Mouse (Mus musculus): ENCODE measurements at regions not wholly inside any gene's neighbourhood (a gene's known extent, or its start where the extent isn't known, plus 50 kb on each side); places are given as distances from the start of the nearest gene placed in this dataset.

DNA sequence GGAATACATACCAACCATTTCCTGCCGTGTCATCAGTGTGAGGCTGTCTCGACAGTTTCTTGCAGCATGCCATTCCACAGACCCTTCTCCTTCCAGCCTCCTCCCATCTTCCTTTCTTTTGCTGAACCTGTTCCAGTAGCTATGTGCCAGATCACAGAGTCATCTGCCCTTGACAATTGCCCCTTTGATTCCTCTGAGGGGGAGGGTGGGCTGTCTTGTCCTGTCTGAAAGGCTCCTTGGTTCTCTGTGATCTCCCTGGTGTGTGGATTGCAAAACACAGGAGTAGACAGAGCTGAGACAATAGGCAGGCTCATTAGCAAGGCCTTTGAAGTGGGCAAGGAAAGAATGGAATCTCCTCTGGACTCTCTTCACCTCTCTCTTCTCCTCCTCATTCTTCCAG lies 234.5 kb upstream of the Foxq1 start:
- DNase-seq (ENCODE audit: extremely low read depth, insufficient read length, low spot score), result no peak

DNA sequence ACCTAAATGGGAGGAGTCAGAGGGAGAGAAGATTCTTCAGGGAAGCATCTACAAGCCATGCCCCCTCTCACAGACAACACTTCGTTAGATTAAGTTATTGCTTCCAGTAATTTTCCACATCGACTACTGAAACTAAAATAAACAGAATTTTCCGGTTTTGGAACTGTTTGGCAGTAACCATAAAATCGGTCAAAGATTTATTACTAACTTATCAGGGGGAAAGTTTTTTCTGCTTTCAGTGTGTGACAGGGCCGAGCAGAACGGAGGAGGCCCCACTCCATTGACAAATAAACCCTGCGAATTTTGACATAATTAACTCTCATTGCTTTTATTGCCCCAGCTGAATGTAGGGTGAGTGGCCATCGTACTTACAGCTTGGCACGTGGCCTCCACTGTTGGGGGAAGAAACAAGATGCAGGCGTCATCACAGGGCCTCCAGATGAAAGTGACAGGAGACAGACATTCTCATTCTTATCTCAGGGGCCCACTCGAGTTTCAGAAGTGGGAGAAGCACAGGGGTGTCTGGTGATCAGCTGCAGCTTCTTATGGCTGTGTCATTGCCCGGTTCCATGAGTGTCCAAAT lies 229.6 kb upstream of the Foxq1 start:
- no peak for DNase-seq (ENCODE audit: extremely low read depth, insufficient read length, low spot score)

DNA sequence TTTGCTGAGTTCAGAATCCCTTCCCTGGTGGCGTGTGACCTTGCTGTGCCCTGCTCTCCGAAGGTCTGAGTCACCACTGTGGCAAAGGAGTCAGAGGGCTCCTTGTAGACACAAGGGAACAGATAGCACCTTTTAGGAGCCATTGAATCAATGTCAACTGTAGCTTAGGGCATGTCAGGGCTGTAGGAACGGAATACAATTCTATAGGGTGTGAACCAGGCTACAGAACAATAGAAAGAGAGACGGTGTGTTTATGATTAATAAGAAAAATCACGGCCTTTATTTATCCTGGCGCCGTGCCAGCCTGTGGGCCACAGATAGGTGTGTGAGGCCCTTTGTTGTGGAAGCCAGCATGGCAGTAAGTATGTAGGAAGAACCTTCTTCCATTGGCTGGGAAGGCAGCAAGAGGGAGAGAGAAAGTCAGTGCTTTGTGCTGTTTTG lies 228.4 kb upstream of the Foxq1 start:
- DNase-seq (ENCODE audit: extremely low read depth, insufficient read length, low spot score), result peak; percentile 18

DNA sequence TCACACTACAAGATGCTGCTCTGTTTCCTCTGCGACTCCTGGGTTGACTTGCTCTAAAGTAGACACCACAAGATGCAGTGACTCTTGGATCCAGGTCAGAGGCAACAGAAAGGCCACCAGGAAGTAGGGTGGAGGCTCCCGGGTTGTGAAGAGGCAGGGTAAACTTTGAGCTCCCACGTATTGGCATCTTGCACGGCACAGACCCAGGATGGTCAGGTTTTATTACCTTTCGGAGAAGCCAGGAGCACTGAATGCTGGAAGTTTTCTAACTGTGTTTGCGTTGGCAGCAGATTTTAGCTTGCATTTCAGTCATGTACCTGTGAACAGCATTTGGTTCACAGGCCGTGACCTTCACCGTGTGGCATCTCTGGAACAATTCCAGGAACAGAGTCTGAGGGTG lies 227.2 kb upstream of the Foxq1 start:
- no peak for DNase-seq (ENCODE audit: extremely low read depth, insufficient read length, low spot score)

DNA sequence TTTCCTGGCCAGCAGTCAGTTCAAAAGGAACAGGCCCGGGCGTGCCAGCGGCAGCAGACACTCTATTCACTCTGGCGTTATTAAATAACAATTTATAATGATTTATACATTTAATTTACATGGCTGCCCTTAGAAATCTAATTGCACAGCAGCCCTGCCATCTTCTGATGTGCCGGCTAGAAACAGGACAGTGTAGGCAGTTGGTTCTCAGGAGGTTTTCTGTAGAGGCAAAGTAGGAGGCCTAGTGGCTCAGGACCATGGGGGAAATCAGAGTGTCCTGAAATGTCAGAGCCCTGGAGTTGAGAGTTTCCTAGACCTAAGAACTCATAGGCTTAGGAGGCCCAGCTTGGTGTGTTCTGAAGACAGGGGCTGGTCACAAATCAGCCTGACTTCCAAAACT lies 225.2 kb upstream of the Foxq1 start:
- no peak for DNase-seq (ENCODE audit: extremely low read depth, insufficient read length, low spot score)

DNA sequence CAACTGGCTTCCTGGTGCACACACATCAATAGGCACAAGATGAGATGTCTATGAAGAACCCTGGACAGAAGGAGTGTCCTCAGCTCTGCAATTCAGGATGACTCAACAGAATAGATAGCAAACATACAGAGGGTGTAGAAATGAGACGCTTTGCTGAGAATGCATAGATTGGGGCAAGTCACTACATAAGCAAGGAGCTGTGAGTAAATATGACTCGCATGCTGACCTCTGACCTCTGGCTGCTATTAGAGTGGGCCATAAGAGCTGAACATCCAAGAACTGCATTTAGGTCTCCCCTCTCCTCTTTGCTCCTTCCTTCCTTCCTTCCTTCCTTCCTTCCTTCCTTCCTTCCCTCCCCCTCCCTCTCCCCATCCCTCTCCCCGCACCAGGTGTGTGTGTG lies 221.0 kb upstream of the Foxq1 start:
- DNase-seq (ENCODE audit: extremely low read depth, insufficient read length, low spot score), result no peak

DNA sequence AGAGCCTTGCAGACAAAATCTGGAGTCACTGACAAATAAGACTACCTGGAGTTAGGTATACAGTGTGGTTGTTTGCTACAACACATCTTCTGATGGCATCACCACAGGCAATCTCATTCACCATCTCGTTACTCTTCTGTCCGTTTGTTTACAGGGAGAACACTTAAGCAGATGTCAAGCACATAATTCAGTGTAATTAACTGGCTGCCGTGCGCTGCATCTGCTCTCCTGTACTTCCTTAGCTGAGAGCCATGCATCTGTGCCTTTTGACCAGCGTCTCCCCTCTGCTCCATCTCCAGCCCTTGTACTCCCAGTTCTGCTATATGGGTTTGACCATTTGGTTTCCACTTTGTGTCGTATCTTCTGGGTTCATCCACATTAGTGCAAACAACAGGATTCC lies 218.3 kb upstream of the Foxq1 start:
- no peak for DNase-seq (ENCODE audit: extremely low read depth, insufficient read length, low spot score)

DNA sequence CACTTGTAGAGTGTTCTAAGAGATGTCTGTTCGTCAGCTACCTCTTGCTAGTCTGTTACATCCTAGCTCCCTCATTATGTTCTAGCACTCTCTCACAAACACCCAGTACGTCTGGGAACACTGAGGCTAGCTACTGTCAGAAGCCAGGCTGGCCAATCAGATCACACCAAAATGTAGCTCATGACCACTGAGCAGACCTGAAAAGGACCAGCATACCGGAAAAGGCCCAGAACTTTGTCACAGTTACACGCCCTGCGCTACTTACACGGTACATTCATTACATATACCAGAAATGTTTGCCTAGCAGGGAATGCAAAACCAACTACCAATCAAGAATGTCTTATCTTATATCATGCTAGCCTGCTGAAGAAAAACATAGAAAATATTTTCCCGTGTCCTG lies 216.5 kb upstream of the Foxq1 start:
- no peak for DNase-seq (ENCODE audit: extremely low read depth, insufficient read length, low spot score)

DNA sequence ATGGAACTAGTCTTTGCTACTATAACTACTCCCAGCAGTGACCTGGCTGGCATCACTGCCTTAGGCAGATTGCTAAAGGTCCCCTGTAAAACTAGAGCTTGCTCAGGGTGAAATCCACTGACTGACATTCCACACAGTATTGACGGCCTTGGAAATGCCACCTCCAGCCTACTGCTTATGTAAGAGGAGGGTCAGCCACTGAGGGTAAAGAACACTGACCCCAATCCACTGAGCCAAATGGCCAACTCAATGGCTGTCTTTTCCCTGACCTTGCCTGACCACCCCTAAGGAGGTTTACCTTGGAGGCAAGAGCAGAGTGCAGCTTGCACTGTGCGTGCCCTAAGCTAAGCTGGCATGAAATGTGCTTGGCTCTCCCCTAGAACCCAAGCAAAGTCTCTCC lies 216.0 kb upstream of the Foxq1 start:
- DNase-seq (ENCODE audit: extremely low read depth, insufficient read length, low spot score), result no peak

DNA sequence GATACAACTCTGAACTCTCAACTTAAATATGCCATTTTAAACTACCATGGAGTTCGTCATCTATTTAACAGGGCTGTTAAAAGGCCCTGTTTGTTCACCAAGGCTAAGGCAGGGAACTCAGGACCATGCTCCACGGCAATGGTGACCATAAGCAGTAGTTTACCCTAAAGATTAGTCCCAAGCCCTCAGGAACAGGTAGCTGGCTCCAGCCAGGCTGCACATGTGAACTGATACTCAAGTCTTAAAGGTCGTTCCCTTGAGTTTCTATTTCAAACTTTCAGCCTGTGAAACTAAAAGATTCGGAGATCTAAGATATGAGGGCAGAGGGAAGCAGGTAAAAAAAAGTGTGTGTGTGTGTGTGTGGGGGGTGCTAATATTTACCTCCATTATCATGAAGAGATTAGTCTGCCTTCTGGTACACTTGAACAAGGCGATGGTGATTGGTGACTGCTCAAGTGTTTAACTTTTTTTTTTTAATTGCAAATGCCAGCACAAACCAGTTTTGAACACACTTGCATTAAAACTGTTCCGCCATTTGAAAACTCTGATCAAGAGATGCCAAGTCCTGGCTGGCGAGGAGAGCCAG lies 215.5 kb upstream of the Foxq1 start:
- DNase-seq (ENCODE audit: extremely low read depth, insufficient read length, low spot score), result no peak

DNA sequence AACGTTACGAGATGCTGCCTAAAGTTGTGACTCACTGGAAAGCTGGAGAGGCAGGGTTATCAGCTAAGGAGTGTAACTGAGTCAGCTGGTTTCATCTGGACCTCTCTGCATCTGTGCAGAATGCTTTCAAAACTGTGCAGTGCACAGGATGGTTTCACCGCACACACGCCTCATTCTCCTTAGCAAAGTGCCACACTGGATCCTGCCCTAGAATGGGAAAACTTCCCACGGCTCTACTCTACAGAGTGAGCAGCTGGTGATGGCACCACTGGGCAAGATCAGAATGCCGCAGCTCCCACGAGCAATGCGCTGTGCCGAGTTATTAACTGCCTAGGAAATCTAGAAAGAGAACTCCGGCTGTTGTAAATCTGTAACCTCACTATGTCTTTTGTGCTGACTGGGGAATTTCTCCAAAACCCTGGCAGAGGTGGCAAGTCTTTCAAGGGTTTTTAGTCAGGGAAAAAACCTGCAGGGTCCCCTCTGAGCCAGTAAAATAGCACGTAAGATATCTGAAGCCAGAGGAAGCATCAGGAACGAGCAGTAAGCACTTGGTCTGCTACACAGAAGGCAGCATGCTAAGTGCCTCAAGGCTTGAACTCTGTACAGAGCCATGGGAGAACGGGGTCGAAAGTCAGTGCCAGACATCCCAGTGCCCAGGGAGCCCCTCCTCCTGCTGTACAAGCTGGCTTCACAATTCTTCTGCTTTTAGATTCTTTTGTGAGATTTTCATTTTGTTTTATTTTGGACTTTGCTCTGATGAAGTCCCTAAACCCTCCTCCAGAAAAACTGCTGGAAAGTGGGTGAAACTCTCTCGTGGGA lies 214.4 kb upstream of the Foxq1 start:
- DNase-seq (ENCODE audit: extremely low read depth, insufficient read length, low spot score), result no peak

DNA sequence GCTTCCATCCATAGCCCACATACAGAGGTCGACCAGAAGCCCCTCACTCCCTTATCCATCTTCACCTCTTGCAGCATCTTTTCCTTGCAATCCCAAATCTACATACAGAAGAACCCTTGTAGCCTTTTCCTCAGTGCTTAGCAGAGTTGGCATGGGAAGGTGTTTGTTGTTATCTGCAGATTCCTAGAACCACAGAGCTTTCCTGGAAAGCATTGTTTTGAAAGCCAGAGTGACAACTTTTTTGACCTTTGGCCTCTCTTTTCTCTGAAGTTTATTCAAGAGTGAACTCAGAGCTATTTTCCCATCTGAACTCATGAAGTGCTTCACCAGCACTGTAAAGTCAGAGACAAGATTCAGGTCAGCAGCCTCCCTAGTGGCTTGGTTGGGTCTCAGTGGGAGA lies 209.7 kb upstream of the Foxq1 start:
- no peak for DNase-seq (ENCODE audit: extremely low read depth, insufficient read length, low spot score)

DNA sequence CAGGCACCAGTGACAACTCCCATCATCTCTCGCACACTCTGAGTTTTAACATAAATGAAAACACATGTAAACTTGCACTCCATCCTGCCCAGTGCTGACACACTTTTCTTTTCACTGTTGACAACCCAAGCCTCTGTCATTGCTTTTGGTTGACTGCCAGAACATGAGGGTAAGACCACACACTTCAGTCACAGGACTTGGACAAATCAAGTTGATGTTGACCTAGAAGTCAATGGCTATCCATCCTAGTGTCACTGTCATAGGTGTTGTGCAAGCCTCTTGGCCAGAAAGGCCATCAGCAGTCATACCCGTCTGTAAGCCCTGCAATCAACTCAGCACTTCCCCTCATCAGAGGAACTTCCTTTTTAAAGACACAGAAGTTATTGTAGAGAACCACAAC lies 208.9 kb upstream of the Foxq1 start:
- no peak for DNase-seq (ENCODE audit: extremely low read depth, insufficient read length, low spot score)

DNA sequence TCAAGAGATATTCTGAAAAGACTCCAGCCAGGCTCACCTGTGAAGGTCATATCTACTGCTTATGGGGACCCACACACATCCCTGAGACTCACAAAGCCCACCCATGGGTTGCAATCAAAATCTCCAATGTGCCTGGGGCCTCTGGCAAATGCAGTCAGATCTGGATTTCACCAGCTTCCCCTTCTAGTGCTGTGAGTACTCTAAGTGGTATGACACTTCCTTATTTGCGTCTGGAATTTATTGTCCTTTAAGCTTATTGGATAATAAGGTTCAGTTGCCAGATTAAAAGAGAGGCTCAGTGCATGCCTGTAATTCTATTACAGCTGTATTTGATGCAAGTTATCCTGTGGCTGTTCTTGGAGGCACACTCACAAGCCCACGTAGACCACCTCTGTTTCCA lies 206.3 kb upstream of the Foxq1 start:
- DNase-seq (ENCODE audit: extremely low read depth, insufficient read length, low spot score), result no peak

DNA sequence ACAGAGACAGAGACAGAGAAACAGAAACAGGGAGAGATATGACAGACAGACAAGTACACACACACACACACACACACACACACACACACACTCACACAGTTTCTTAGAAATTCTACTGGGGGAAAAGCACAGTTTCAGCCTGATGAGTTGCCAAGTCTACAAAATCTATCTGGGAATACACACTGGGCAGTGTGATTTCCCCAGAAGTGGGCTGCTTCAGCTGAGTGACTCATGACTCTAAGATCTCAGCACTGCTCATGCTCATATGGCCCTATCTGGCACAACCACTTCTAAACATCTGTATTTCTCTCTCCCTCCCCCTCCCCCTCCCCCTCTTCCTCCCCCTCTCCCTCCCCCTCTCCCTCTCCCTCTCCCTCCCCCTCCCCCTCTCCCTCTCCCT lies 204.5 kb upstream of the Foxq1 start:
- DNase-seq (ENCODE audit: extremely low read depth, insufficient read length, low spot score), result no peak

DNA sequence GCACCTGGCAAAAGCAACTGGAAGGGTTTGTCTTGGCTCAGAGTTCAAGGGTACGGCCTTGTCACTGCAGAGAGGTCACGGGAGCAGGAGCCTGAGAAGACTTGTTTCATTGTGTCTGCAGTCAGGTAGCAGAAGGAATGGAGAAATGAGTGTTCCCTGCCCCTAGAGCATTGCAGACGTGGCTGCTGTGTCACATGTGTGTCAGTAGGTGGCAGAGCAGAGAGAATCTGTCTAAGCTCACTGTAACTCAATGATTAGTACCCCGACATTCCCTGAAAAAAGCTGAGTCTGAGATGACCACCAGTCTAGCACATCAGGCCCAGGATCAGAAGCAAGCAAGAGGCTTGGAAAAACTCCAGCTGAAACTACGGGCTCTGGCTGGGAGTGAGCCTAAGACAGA lies 203.1 kb upstream of the Foxq1 start:
- no peak for DNase-seq (ENCODE audit: extremely low read depth, insufficient read length, low spot score)

DNA sequence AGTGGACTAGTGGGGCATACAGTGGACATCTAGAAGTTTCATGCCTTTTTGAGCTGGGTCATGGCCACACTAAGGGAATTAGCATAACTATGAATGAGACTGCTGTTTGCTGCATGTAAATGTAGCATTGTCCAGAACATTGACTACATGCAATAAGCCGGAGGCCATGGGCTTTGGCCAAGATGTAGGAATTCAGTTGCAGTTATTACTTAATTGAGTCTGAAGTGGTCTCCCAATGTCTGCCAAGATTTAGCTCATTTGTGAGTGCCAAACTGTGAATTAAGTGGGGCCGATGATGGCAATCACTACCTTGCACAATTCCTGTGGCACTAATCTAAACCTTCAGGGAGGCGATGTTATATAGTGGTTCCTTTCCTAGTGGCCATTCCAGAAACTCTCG lies 196.6 kb upstream of the Foxq1 start:
- DNase-seq (ENCODE audit: extremely low read depth, insufficient read length, low spot score), result no peak

DNA sequence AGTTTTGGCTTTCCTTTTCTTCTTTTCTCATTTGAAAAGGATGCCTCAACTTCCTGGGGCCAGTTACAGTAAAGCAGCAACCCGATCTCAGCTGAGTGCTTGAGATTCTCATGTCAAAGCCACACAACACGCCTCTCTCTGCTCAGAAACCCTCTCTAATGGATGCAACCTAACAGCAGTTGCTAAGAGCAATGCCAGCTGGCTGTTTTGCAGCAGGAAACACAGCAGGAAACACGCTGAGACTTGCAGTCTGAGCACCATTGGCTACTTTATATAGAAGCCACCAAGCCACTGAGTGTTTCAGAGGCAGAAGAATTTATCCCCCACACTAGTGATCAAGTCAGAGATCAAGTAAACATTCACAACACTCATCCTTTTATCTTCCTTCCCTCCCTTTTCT lies 193.5 kb upstream of the Foxq1 start:
- DNase-seq (ENCODE audit: extremely low read depth, insufficient read length, low spot score), result no peak

DNA sequence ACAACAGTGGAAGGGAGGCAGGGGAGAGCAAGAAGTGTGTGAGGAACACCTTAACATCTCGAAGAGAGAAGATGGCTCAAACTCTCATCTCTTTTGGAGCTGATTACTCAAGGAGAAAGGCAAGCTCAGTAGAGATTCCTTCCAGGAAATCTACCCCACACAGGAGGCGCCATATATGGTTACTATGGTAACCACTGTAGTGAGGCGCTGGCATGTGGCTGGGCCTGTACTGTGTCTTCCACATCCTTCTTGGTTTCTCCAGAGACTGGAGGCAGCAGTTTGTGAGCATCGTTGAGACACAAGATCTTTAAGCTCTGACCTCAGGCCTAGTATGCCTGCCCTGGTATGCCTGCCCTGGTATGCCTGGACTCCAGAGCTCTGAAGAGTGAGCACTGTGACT lies 191.6 kb upstream of the Foxq1 start:
- DNase-seq (ENCODE audit: extremely low read depth, insufficient read length, low spot score), result no peak

DNA sequence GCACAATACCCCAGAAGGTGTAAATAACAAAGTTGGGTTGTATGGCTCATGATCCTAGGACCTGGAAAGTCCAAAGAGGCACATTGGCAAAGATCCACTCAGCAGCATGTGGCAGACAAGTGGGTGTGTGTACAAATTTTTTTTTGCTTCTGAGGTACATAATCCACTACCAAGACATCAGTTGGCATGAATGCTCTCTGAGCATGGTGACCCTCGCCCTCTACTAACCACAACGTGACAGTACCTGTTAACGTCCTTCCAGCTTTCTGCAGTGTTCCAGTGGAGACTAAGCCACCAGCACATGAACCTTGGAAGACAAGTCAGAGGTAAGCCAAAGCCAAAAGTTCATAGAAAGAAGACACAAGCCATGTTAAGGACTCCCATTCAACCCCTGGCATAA lies 188.7 kb upstream of the Foxq1 start:
- no peak for DNase-seq (ENCODE audit: extremely low read depth, insufficient read length, low spot score)

DNA sequence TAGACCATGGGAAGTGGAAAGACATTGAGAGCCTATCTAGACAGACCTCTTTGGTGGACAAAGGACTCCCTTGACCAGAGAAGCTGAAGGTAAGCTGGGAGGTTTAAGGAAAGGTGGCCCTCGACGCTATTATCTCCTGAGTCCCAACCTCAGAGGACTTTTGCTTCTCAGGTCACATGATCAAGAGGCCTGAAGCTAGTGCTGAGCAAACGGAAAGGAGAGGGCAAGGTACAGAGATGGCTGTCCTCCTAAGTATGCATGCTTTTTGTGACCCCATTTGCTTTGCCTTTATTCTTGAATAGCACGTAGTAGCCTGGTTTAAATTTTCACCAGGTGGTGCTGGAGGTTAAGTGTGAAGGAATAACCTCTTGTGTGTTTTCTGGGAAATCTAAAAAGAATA lies 186.8 kb upstream of the Foxq1 start:
- DNase-seq (ENCODE audit: extremely low read depth, insufficient read length, low spot score), result no peak

DNA sequence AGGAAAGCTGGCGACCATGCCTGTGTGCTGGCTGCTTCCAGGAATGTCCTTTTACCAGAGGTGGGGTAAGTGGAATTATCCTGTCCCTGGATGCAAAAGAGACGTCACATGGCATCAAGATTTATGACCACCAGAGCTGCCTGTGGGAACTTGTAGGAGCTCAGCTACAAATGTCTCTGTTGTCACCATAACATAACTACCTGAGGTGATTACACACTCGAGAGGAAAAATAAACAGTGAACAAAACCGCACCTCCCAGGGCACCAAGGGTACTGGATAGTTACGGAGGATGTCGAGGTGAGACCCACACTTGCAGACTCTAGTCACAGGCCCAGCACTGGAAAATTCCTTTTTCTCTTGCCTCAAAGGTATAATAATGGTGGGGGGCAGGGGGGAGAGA lies 185.1 kb upstream of the Foxq1 start:
- DNase-seq (ENCODE audit: extremely low read depth, insufficient read length, low spot score), result no peak
